Mouse (Mus musculus): ENCODE results near the gene Zfhx3. TPM values are rescaled to one million over a fixed set of nuclear protein-coding genes. Genes with fewer than 3 reads are reported as not detected.

Zfhx3 gene
- polyA plus RNA-seq, 1 experiment from 2014 or later: 17.8 TPM

DNA sequence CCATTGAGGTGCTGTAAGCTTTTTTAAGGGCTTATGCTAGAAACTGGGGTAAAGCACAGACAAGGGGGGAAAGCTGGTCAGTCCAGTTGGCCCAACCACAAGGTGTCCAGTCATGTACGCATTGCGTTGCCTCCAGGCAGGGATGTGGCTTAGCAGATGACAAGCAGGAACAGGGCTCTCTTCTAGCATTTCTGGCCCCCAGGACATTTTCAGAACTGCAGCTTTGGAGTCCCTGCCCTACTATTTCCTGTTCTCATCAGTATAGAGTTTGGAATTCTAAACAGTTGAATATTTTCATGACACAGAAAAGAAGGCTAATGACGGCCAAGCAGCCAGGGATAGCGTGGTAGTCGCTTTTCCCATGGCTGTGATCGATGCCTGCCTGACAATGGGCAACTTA, 706.5 kb downstream of the Zfhx3 start:
- Histone ChIP-seq H3K27me3 (replicated peaks; ENCODE audit: control insufficient read depth, insufficient read depth, low read length) (no peaks in the 10 kb centered on the region), H3K4me1 (ENCODE audit: control insufficient read depth, insufficient read depth, low read depth, low read length) (no peaks in the 10 kb centered on the region), H3K9ac (ENCODE audit: low read depth, low read length) (no peak overlapping the region), H3K27ac (ENCODE audit: low read depth, low read length) (no peak overlapping the region), H3K9me3 (ENCODE audit: control insufficient read depth, low read length) (no peaks in the 10 kb centered on the region), H3K4me2 (ENCODE audit: low read length) (no peak overlapping the region), H3K36me3 (ENCODE audit: control insufficient read depth, insufficient read depth, low read length) (no peaks in the 10 kb centered on the region), H3K4me3 (ENCODE audit: low read length) (no peak overlapping the region)
- ATAC-seq: no peak
- WGBS: 92% methylated on average over 6 of the region's 6 CpGs

DNA sequence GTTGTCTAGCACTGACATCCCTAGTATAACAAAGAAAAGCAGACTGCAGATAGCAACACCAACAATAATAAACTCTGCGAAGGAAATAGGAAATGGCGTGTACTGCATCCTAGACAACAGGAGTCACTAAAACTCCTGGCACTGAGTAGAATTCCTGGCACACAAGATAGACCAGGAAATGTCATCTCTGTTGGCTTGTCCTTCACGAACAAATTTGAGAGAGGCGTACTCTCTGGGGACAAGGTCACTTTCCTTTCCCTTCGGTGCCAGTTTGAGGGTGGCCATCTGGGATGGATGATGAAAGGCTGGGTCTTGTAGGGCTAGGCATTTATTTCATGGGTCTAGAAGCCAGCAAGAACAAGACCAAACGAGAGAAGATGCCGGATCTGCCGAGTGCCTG, 708.4 kb downstream of the Zfhx3 start:
- no peak overlapping the region for H3K4me2 ChIP-seq (ENCODE audit: low read length)
- no peak overlapping the region for H3K4me3 ChIP-seq (ENCODE audit: low read length)
- 92% methylated on average over 8 of the region's 8 CpGs for WGBS
- no peak overlapping the region for H3K9ac ChIP-seq (ENCODE audit: low read depth, low read length)
- no peaks in the 10 kb centered on the region for H3K36me3 ChIP-seq (ENCODE audit: control insufficient read depth, insufficient read depth, low read length)
- H3K4me1 ChIP-seq (ENCODE audit: control insufficient read depth, insufficient read depth, low read depth, low read length): no peaks in the 10 kb centered on the region
- no peak overlapping the region for H3K27ac ChIP-seq (ENCODE audit: low read depth, low read length)
- ATAC-seq: no peak
- H3K27me3 ChIP-seq (replicated peaks; ENCODE audit: control insufficient read depth, insufficient read depth, low read length): no peaks in the 10 kb centered on the region
- no peaks in the 10 kb centered on the region for H3K9me3 ChIP-seq (ENCODE audit: control insufficient read depth, low read length)

DNA sequence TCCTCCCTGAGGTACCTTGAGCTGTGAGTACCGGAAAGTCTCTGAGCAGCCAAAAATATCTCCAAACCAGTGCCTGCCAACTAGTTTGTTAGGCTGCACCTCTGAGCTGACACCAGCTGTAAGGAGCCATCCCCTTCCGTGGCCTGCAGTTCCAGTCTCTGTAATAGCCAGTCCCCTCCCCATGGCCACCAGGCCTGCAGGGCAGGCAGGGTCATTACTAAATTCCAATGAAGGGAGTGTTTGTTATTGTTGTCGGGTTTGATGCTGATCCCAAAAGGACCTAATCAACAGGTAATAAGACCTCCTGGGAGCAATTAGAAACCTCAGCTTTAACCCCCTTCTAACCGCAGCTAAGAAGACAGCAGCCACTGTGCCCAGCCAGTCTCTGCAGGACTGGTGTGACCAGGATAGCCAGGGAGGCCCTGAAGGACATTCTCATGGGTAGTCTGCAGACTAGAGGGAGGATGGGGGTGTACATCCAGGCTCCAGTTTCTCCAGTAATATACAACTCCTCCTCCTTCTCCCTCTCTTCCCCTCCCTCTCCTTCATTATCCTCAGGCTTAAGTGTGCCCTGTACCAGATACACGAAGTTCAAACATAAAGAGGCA, 719.1 kb downstream of the Zfhx3 start:
- no peaks in the 10 kb centered on the region for H3K4me1 ChIP-seq (ENCODE audit: control insufficient read depth, insufficient read depth, low read depth, low read length)
- no peaks in the 10 kb centered on the region for H3K27me3 ChIP-seq (replicated peaks; ENCODE audit: control insufficient read depth, insufficient read depth, low read length)
- 61% methylated on average over 5 of the region's 5 CpGs for WGBS
- no peak overlapping the region for H3K27ac ChIP-seq (ENCODE audit: low read depth, low read length)
- H3K4me3 ChIP-seq (ENCODE audit: low read length): no peak overlapping the region
- ATAC-seq: no peak
- H3K36me3 ChIP-seq (ENCODE audit: control insufficient read depth, insufficient read depth, low read length): no peaks in the 10 kb centered on the region
- H3K4me2 ChIP-seq (ENCODE audit: low read length): no peak overlapping the region
- H3K9me3 ChIP-seq (ENCODE audit: control insufficient read depth, low read length): no peaks in the 10 kb centered on the region
- H3K9ac ChIP-seq (ENCODE audit: low read depth, low read length): no peak overlapping the region

DNA sequence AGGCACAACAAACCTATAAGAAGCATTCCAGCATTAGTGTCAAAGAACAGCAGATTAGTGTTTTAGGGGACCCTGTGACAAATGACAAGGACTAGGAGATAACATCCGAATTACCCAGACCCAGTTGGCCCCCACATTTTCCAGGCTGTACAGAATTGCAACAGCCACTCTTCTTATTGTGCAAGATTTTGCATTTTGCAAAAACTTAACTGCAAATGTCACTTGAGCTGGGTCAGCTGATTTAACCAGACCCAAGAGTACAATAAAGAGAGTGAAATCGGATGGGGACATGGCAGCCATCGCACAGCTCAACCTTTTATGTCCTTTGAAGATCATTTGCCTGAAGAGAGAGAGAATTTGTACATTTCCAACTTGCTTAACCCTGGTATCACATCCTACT, 720.3 kb downstream of the Zfhx3 start:
- Histone ChIP-seq H3K9ac (ENCODE audit: low read depth, low read length) (no peak overlapping the region), H3K4me1 (ENCODE audit: control insufficient read depth, insufficient read depth, low read depth, low read length) (no peaks in the 10 kb centered on the region), H3K9me3 (ENCODE audit: control insufficient read depth, low read length) (no peaks in the 10 kb centered on the region), H3K4me2 (ENCODE audit: low read length) (no peak overlapping the region), H3K36me3 (ENCODE audit: control insufficient read depth, insufficient read depth, low read length) (no peaks in the 10 kb centered on the region), H3K4me3 (ENCODE audit: low read length) (no peak overlapping the region), H3K27ac (ENCODE audit: low read depth, low read length) (no peak overlapping the region), H3K27me3 (replicated peaks; ENCODE audit: control insufficient read depth, insufficient read depth, low read length) (no peaks in the 10 kb centered on the region)
- WGBS: 84% methylated on average over 3 of the region's 3 CpGs
- no peak for ATAC-seq

DNA sequence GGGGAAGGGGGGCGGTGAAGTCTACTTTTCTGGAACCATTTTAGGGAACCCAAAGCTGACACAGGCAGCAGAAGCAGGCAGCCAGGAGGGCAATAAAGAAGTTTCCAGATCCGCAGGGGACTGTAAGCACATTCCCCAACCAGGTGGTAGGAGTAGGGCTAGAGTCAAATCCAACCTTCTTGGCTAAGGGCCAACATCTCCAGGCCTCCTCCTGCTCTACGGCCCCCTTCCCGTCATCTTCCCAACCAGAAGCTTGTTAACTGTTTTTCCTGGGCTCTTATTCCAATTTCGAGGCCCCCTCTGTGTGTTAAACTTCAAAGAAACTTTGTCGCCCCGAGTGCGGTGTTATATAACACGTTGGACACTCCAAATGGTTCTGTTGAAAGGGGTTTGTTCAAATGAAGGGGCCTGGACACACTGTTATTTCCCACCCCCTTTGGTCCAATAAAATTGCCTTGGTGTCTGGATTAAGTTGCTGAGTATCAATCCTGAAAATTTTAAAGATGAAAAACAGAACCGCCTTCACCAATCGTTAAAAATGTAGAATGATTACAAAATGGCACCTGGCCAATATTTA, 729.6 kb downstream of the Zfhx3 start:
- ATAC-seq: no peak
- H3K9me3 ChIP-seq (ENCODE audit: control insufficient read depth, low read length): no peaks in the 10 kb centered on the region
- H3K27ac ChIP-seq (ENCODE audit: low read depth, low read length): no peak overlapping the region
- H3K4me3 ChIP-seq (ENCODE audit: low read length): no peak overlapping the region
- 74% methylated on average over 11 of the region's 11 CpGs for WGBS
- no peaks in the 10 kb centered on the region for H3K27me3 ChIP-seq (replicated peaks; ENCODE audit: control insufficient read depth, insufficient read depth, low read length)
- H3K36me3 ChIP-seq (ENCODE audit: control insufficient read depth, insufficient read depth, low read length): no peaks in the 10 kb centered on the region
- no peak overlapping the region for H3K4me2 ChIP-seq (ENCODE audit: low read length)
- H3K4me1 ChIP-seq (ENCODE audit: control insufficient read depth, insufficient read depth, low read depth, low read length): no peaks in the 10 kb centered on the region
- no peak overlapping the region for H3K9ac ChIP-seq (ENCODE audit: low read depth, low read length)

DNA sequence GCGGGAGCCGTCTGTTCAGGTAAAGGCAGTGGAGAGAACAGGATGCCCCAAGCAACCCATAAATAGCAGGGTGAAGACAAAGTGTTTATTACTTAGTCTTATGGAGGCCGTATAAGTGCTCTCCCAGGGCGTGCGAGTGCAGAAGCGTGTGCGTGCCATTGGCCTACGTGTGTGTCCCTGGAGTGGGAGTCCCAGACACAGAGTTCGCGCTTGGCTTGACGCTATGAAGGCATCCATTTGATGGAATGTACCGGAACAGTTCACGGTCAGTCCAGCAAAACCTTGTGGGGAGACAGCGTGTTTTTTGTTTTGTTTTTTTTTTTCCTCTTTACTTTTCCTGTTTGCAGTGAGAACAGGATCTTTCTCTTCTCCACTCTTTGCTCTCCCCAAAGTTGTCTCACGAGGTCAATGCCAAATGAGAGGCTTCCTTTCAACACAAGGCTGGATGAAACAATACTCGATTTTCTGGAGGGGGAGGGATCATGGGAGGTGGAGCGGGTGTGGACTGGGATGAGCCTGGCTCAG, 732.6 kb downstream of the Zfhx3 start:
- WGBS: 56% methylated on average over 17 of the region's 17 CpGs
- Histone ChIP-seq H3K4me3 (ENCODE audit: low read length) (no peak overlapping the region), H3K27me3 (replicated peaks; ENCODE audit: control insufficient read depth, insufficient read depth, low read length) (no peaks in the 10 kb centered on the region), H3K4me2 (ENCODE audit: low read length) (no peak overlapping the region), H3K36me3 (ENCODE audit: control insufficient read depth, insufficient read depth, low read length) (no peaks in the 10 kb centered on the region), H3K27ac (ENCODE audit: low read depth, low read length) (no peak overlapping the region), H3K4me1 (ENCODE audit: control insufficient read depth, insufficient read depth, low read depth, low read length) (no peaks in the 10 kb centered on the region), H3K9ac (ENCODE audit: low read depth, low read length) (no peak overlapping the region), H3K9me3 (ENCODE audit: control insufficient read depth, low read length) (no peaks in the 10 kb centered on the region)
- no peak for ATAC-seq

DNA sequence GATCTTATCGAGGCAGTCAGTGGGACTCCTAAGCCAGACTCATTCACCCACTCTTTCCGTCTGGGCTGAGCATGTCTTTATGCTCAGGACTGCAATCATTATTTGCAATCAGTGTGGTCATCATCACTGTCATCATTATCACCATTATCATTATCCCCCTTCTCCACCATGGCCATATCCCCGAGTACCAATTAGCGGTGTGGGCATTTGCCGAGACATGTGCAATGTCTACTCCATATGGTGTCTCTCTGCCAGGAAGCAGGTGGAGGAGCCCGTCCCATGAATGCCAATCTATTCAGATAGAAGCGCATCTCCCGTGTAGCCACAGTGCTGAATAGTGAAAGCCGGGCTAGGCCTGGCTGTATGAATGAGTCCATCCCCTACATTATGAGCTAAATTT, 747.2 kb downstream of the Zfhx3 start:
- no peaks in the 10 kb centered on the region for H3K9me3 ChIP-seq (ENCODE audit: control insufficient read depth, low read length)
- H3K36me3 ChIP-seq (ENCODE audit: control insufficient read depth, insufficient read depth, low read length): no peaks in the 10 kb centered on the region
- 67% methylated on average over 9 of the region's 9 CpGs for WGBS
- H3K9ac ChIP-seq (ENCODE audit: low read depth, low read length): no peak overlapping the region
- no peak overlapping the region for H3K27ac ChIP-seq (ENCODE audit: low read depth, low read length)
- no peak for ATAC-seq
- H3K4me2 ChIP-seq (ENCODE audit: low read length): no peak overlapping the region
- H3K4me1 ChIP-seq (ENCODE audit: control insufficient read depth, insufficient read depth, low read depth, low read length): peaks cover 15% of the 10 kb centered on the region
- peaks cover 11% of the 10 kb centered on the region for H3K27me3 ChIP-seq (replicated peaks; ENCODE audit: control insufficient read depth, insufficient read depth, low read length)
- no peak overlapping the region for H3K4me3 ChIP-seq (ENCODE audit: low read length)

DNA sequence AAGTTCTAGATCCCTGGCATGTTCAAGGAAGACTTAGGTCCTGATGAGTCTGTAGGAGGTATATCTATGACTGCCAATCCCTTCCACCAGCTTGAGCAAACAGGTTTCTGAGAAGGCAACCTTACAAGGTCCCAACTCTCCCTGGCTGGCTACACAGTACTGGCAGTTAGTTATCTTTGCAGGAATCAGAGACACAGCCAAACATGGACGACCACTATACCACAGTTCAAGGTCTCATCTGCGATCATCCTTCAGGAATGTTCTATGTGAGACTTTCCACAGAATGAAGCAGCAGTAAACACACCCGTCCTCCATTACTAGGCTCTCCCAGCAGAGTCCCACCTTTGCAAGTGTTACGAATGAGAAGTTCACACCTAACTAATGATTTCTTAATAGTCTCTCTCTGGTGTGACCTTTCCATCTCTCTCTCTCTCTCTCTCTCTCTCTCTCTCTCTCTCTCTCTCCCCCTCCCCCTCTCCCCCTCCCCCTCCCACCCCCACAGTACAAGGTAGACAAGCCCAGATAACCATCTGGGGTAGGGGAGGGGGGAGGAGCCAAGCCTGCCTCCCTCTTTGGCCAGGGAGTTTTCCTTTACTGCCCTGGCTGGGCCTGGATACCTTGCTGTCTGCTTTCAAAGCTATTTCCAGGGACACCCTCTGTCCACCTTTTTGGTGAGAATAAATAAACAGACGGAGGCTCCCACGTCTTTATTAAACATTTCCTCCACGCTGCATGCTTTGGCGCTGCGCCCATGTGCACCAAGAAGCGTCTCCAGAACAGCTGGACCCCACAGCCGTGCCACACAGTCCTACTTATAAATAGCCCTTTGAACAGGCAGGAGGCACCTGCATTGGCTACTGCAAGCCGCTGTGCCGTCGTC, 748.4 kb downstream of the Zfhx3 start:
- Histone ChIP-seq H3K4me1 (ENCODE audit: control insufficient read depth, insufficient read depth, low read depth, low read length) (peaks cover 15% of the 10 kb centered on the region), H3K9ac (ENCODE audit: low read depth, low read length) (no peak overlapping the region), H3K9me3 (ENCODE audit: control insufficient read depth, low read length) (no peaks in the 10 kb centered on the region), H3K36me3 (ENCODE audit: control insufficient read depth, insufficient read depth, low read length) (no peaks in the 10 kb centered on the region), H3K4me2 (ENCODE audit: low read length) (peak overlapping the region; percentile 48), H3K27me3 (replicated peaks; ENCODE audit: control insufficient read depth, insufficient read depth, low read length) (peaks cover 16% of the 10 kb centered on the region), H3K4me3 (ENCODE audit: low read length) (no peak overlapping the region), H3K27ac (ENCODE audit: low read depth, low read length) (peak overlapping the region; percentile 48)
- 22% methylated on average over 14 of the region's 14 CpGs for WGBS
- ATAC-seq: peak; percentile 67

Data from hindbrain, embryonic 16.5 days (tissue).